Mouse (Mus musculus) liver, adult 2 months (tissue): ENCODE measurements around the gene Il5ra.

Experiments
- CTCF ChIP-seq: fragments of 200-500 bp; IDR thresholded peaks from 2 replicates; pipeline ENCODE4 v1.5.1; 2011; ENCODE audit warnings: low read depth, low read length, control low read depth
- POLR2A ChIP-seq: fragments of 200-500 bp; IDR thresholded peaks from 2 replicates; pipeline ENCODE4 v1.6.1; 2011; ENCODE audit warnings: low read length, control low read depth; ENCODE audit not compliant: insufficient read depth; ENCODE audit errors: extremely low read depth

DNA sequence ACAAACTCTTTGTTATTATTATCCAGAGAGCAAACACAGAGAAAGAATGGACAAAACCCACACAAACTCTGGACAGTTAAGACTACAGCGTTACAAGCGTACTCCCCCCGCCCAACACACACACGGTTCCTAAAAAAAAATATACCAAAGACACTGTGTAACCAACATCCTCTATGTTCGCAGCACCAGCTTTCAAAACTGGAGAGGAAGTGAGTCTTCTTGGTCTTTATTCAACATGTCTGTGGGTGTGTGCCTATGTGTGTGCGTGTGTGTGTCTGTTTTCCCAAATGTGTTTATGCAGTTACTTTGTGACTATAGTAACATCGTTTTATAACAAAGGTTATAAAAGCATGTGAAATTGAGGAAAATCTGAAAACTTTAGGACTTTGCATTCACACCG, 42.6 kb upstream of the Il5ra start:
- no peak for TF ChIP-seq POLR2A
- no peak for TF ChIP-seq CTCF
